Mouse (Mus musculus): ENCODE measurements at regions not wholly inside any gene's neighbourhood (a gene's known extent, or its start where the extent isn't known, plus 50 kb on each side); places are given as distances from the start of the nearest gene placed in this dataset.

GRCm38 (mm10) chr15:27303856-27304255, 162.6 kb upstream of the Ank start:
- TF ChIP-seq POLR2A (IDR thresholded peaks at IDR 0.05; ENCODE audit: low read depth, low read length) (no peak), EP300 (IDR thresholded peaks at IDR 0.05; ENCODE audit: low read length) (no peak), SIN3A (IDR thresholded peaks at IDR 0.05; ENCODE audit: low read length) (no peak), UBTF (IDR thresholded peaks at IDR 0.05; ENCODE audit: low read depth, low read length) (no peak)

Measured in CH12.LX (cell line).